Mouse (Mus musculus) CH12.LX (cell line): ENCODE data around the gene Fancm. TPM values are rescaled to one million over a fixed set of nuclear protein-coding genes. Genes with fewer than 3 reads are reported as not detected.

ENCODE experiments used
- DNase-seq: peaks from one replicate; pipeline ENCODE4 v3.0.0-alpha.2; 2013; ENCODE audit errors: extremely low read depth
- H3K27ac ChIP-seq: 2 replicates; pipeline ENCODE4 v1.5.1; 2012; ENCODE audit warnings: low read depth, mild to moderate bottlenecking, control low read depth, moderate library complexity; ENCODE audit not compliant: insufficient read depth
- H3K27me3 ChIP-seq: replicated peaks from 2 replicates; pipeline ENCODE3; 2012; ENCODE audit warnings: inconsistent platforms
- H3K36me3 ChIP-seq, 2 experiments: replicated peaks in 1 of 2; 2 replicates each; pipeline versions ENCODE3 to v1.6.1; 2012; ENCODE audit warnings: inconsistent platforms in 1 of 2, low read length in 1 of 2, mild to moderate bottlenecking in 1 of 2, mixed read lengths in 1 of 2, moderate library complexity in 1 of 2; ENCODE audit not compliant: control insufficient read depth in 1 of 2, insufficient read depth in 1 of 2
- H3K4me1 ChIP-seq, 2 experiments: 2 replicates each; pipeline ENCODE4 v1.6.1; 2012; ENCODE audit warnings: inconsistent platforms in 1 of 2, moderate library complexity in 1 of 2; ENCODE audit not compliant: insufficient read depth in 2 of 2, control insufficient read depth in 1 of 2
- H3K4me2 ChIP-seq: 2 replicates; pipeline ENCODE4 v1.6.1; 2012; ENCODE audit warnings: low read depth, mild to moderate bottlenecking, control low read depth; ENCODE audit not compliant: poor library complexity, insufficient read depth, severe bottlenecking
- H3K4me3 ChIP-seq, 3 experiments: fragments of 150-350 bp in 1 of 3; sonication (generic) in 1 of 3; replicated peaks in 1 of 3; 2 replicates each; pipeline versions ENCODE3 to v1.5.1; 2011 to 2012; ENCODE audit warnings: low read depth in 2 of 3, low read length in 2 of 3, mild to moderate bottlenecking in 2 of 3, moderate library complexity in 2 of 3, control low read depth in 1 of 3, improper control_type of control experiment in 1 of 3, inconsistent platforms in 1 of 3, mixed read lengths in 1 of 3; ENCODE audit not compliant: poor library complexity in 1 of 3
- H3K79me2 ChIP-seq: replicated peaks from 2 replicates; pipeline ENCODE4 v1.6.1; 2012; ENCODE audit warnings: mild to moderate bottlenecking, moderate library complexity; ENCODE audit not compliant: control insufficient read depth, poor library complexity, insufficient read depth, severe bottlenecking; ENCODE audit errors: extremely low read depth
- H3K9ac ChIP-seq: 2 replicates; pipeline ENCODE4 v1.6.1; 2012; ENCODE audit warnings: low read depth, mild to moderate bottlenecking, control low read depth, moderate library complexity; ENCODE audit not compliant: insufficient read depth
- H3K9me3 ChIP-seq: replicated peaks from 2 replicates; pipeline ENCODE3; 2012; ENCODE audit warnings: low read length, inconsistent platforms, mixed read lengths
- BHLHE40 ChIP-seq: IDR thresholded peaks from 2 replicates; pipeline ENCODE4 v1.6.1; 2011; ENCODE audit warnings: mild to moderate bottlenecking, low read depth, low read length, improper control_type of control experiment
- CHD1 ChIP-seq: IDR thresholded peaks from 2 replicates; pipeline ENCODE4 v1.6.1; 2012; ENCODE audit warnings: low read depth, low read length, improper control_type of control experiment, inconsistent platforms
- CHD2 ChIP-seq: IDR thresholded peaks from 2 replicates; pipeline ENCODE4 v1.6.1; 2011; ENCODE audit warnings: low read length, improper control_type of control experiment
- CTCF ChIP-seq, 2 experiments: IDR thresholded peaks in 1 of 2; conservative IDR thresholded peaks in 1 of 2; 2 replicates each; pipeline ENCODE4 v1.5.1; 2011 to 2012; ENCODE audit warnings: low read depth in 2 of 2, low read length in 2 of 2, improper control_type of control experiment in 1 of 2, inconsistent platforms in 1 of 2, mild to moderate bottlenecking in 1 of 2, moderate library complexity in 1 of 2
- E2F4 ChIP-seq: IDR thresholded peaks from 2 replicates; pipeline ENCODE4 v1.6.1; 2011; ENCODE audit warnings: low read depth, low read length, improper control_type of control experiment; ENCODE audit not compliant: insufficient replicate concordance
- ELF1 ChIP-seq: IDR thresholded peaks from 2 replicates; pipeline ENCODE4 v1.6.1; 2014; ENCODE audit warnings: low read depth, mild to moderate bottlenecking, inconsistent platforms, low read length, improper control_type of control experiment
- EP300 ChIP-seq: IDR thresholded peaks from 2 replicates; pipeline ENCODE4 v1.6.1; 2011; ENCODE audit warnings: low read length, improper control_type of control experiment
- ETS1 ChIP-seq: conservative IDR thresholded peaks from 2 replicates; pipeline ENCODE4 v1.6.1; 2012; ENCODE audit warnings: low read depth, mild to moderate bottlenecking, inconsistent platforms, low read length, improper control_type of control experiment, moderate library complexity
- GABPA ChIP-seq: IDR thresholded peaks from 2 replicates; pipeline ENCODE4 v1.6.1; 2012; ENCODE audit warnings: low read depth, low read length, improper control_type of control experiment, inconsistent platforms; ENCODE audit not compliant: insufficient replicate concordance
- HCFC1 ChIP-seq: IDR thresholded peaks from 2 replicates; pipeline ENCODE4 v1.6.1; 2012; ENCODE audit warnings: low read depth, mild to moderate bottlenecking, inconsistent platforms, low read length, improper control_type of control experiment
- IRF4 ChIP-seq: IDR thresholded peaks from 2 replicates; pipeline ENCODE4 v1.6.1; 2014; ENCODE audit warnings: low read depth, mild to moderate bottlenecking, inconsistent platforms, low read length, improper control_type of control experiment
- JUN ChIP-seq: IDR thresholded peaks from 2 replicates; pipeline ENCODE4 v1.6.1; 2011; ENCODE audit warnings: low read depth, mild to moderate bottlenecking, low read length, improper control_type of control experiment, moderate library complexity; ENCODE audit not compliant: insufficient read depth
- JUND ChIP-seq: conservative IDR thresholded peaks from 2 replicates; pipeline ENCODE4 v1.6.1; 2011; ENCODE audit warnings: low read depth, low read length, improper control_type of control experiment
- KAT2A ChIP-seq: IDR thresholded peaks from 2 replicates; pipeline ENCODE4 v1.6.1; 2012; ENCODE audit warnings: low read length, improper control_type of control experiment, inconsistent platforms; ENCODE audit not compliant: insufficient replicate concordance
- MAFK ChIP-seq: IDR thresholded peaks from 2 replicates; pipeline ENCODE4 v1.6.1; 2011; ENCODE audit warnings: low read length, improper control_type of control experiment; ENCODE audit not compliant: insufficient replicate concordance
- MAX ChIP-seq: IDR thresholded peaks from 2 replicates; pipeline ENCODE4 v1.6.1; 2011; ENCODE audit warnings: low read length, improper control_type of control experiment
- MAZ ChIP-seq: IDR thresholded peaks from 2 replicates; pipeline ENCODE4 v1.6.1; 2012; ENCODE audit warnings: low read depth, mild to moderate bottlenecking, inconsistent platforms, low read length, improper control_type of control experiment, moderate library complexity
- MEF2A ChIP-seq: IDR thresholded peaks from 2 replicates; pipeline ENCODE4 v1.6.1; 2014; ENCODE audit warnings: low read depth, mild to moderate bottlenecking, inconsistent platforms, low read length, improper control_type of control experiment, borderline replicate concordance
- MXI1 ChIP-seq: IDR thresholded peaks from 2 replicates; pipeline ENCODE4 v1.6.1; 2011; ENCODE audit warnings: mild to moderate bottlenecking, low read depth, low read length, improper control_type of control experiment
- MYC ChIP-seq: IDR thresholded peaks from 2 replicates; pipeline ENCODE4 v1.6.1; 2011; ENCODE audit warnings: low read depth, mild to moderate bottlenecking, improper control_type of control experiment, low read length
- NELFE ChIP-seq: IDR thresholded peaks from 2 replicates; pipeline ENCODE4 v1.6.1; 2011; ENCODE audit warnings: low read depth, low read length, improper control_type of control experiment
- NRF1 ChIP-seq: IDR thresholded peaks from 2 replicates; pipeline ENCODE4 v1.6.1; 2014; ENCODE audit warnings: low read depth, mild to moderate bottlenecking, inconsistent platforms, low read length, improper control_type of control experiment, moderate library complexity
- PAX5 ChIP-seq: IDR thresholded peaks from 2 replicates; pipeline ENCODE4 v1.6.1; 2012; ENCODE audit warnings: low read length, inconsistent platforms, mixed read lengths
- POLR2A ChIP-seq: IDR thresholded peaks from 2 replicates; pipeline ENCODE4 v1.6.1; 2011; ENCODE audit warnings: low read depth, mild to moderate bottlenecking, improper control_type of control experiment, low read length
- POLR2AphosphoS2 ChIP-seq: IDR thresholded peaks from 2 replicates; pipeline ENCODE4 v1.6.1; 2011; ENCODE audit warnings: low read depth, low read length, improper control_type of control experiment
- RAD21 ChIP-seq: IDR thresholded peaks from 2 replicates; pipeline ENCODE4 v1.6.1; 2011; ENCODE audit warnings: low read depth, mild to moderate bottlenecking, low read length, improper control_type of control experiment, moderate library complexity
- RCOR1 ChIP-seq: conservative IDR thresholded peaks from 2 replicates; pipeline ENCODE4 v1.6.1; 2012; ENCODE audit warnings: low read depth, mild to moderate bottlenecking, inconsistent platforms, low read length, improper control_type of control experiment
- SIN3A ChIP-seq: IDR thresholded peaks from 2 replicates; pipeline ENCODE4 v1.6.1; 2012; ENCODE audit warnings: low read length, improper control_type of control experiment, inconsistent platforms
- SMC3 ChIP-seq: IDR thresholded peaks from 2 replicates; pipeline ENCODE4 v1.6.1; 2011; ENCODE audit warnings: low read depth, low read length, improper control_type of control experiment
- TBP ChIP-seq: conservative IDR thresholded peaks from 2 replicates; pipeline ENCODE4 v1.6.1; 2011; ENCODE audit warnings: low read depth, low read length, improper control_type of control experiment
- TCF12 ChIP-seq: IDR thresholded peaks from 2 replicates; pipeline ENCODE4 v1.6.1; 2014; ENCODE audit warnings: low read depth, mild to moderate bottlenecking, inconsistent platforms, low read length, improper control_type of control experiment
- UBTF ChIP-seq: IDR thresholded peaks from 2 replicates; pipeline ENCODE4 v1.6.1; 2012; ENCODE audit warnings: low read depth, mild to moderate bottlenecking, inconsistent platforms, low read length, improper control_type of control experiment, moderate library complexity
- USF1 ChIP-seq: IDR thresholded peaks from 2 replicates; pipeline ENCODE4 v1.6.1; 2014; ENCODE audit warnings: low read depth, mild to moderate bottlenecking, inconsistent platforms, low read length, improper control_type of control experiment
- USF2 ChIP-seq: conservative IDR thresholded peaks from 2 replicates; pipeline ENCODE4 v1.6.1; 2011; ENCODE audit warnings: low read depth, low read length, improper control_type of control experiment
- ZC3H11A ChIP-seq: IDR thresholded peaks from 2 replicates; pipeline ENCODE4 v1.6.1; 2012; ENCODE audit warnings: low read depth, mild to moderate bottlenecking, inconsistent platforms, low read length, improper control_type of control experiment
- ZKSCAN1 ChIP-seq: IDR thresholded peaks from 2 replicates; pipeline ENCODE4 v1.6.1; 2012; ENCODE audit warnings: low read depth, inconsistent platforms, low read length, improper control_type of control experiment, borderline replicate concordance
- ZMIZ1 ChIP-seq: IDR thresholded peaks from 2 replicates; pipeline ENCODE4 v1.6.1; 2012; ENCODE audit warnings: low read depth, mild to moderate bottlenecking, inconsistent platforms, low read length, improper control_type of control experiment
- ZNF384 ChIP-seq: IDR thresholded peaks from 2 replicates; pipeline ENCODE4 v1.6.1; 2012; ENCODE audit warnings: low read depth, low read length, improper control_type of control experiment, inconsistent platforms
- dilution Hi-C: fragments of 300-500 bp; cut with MboI; formaldehyde crosslinking; loops from 2 replicates; pipeline ENCODE4 v1.14.3; 2020; ENCODE audit warnings: low sequenced_read_pairs; ENCODE audit not compliant: extremely low pct_unique_long_range_greater_than_20kb, extremely low pct_ligation_motif_present
- in situ Hi-C: fragments of 300-500 bp; cut with MboI; formaldehyde crosslinking; loops from 3 replicates; pipeline ENCODE4 v1.14.3; 2019; ENCODE audit warnings: low sequenced_read_pairs, low pct_ligation_motif_present, low pct_unique_long_range_greater_than_20kb, mixed read lengths
- polyA plus RNA-seq: library from polyadenylated mRNA; unstranded; fragments of >175 nt; gene quantifications from 2 replicates; pipeline ENCODE4 v1.2.1, GENCODE M21; 2012; ENCODE audit warnings: low read depth; ENCODE audit not compliant: insufficient read length
- total RNA-seq, 2 experiments: library from RNA; depleted of rRNA; stranded (reverse); fragments of 300-350 nt in 1 of 2; fragments of >200 nt in 1 of 2; gene quantifications; 2 replicates each; pipeline ENCODE4 v1.2.3; 2012 to 2014

Fancm gene
- total and polyA plus RNA-seq, 3 experiments = 13.3 to 15.4 (median 13.7) TPM

DNA sequence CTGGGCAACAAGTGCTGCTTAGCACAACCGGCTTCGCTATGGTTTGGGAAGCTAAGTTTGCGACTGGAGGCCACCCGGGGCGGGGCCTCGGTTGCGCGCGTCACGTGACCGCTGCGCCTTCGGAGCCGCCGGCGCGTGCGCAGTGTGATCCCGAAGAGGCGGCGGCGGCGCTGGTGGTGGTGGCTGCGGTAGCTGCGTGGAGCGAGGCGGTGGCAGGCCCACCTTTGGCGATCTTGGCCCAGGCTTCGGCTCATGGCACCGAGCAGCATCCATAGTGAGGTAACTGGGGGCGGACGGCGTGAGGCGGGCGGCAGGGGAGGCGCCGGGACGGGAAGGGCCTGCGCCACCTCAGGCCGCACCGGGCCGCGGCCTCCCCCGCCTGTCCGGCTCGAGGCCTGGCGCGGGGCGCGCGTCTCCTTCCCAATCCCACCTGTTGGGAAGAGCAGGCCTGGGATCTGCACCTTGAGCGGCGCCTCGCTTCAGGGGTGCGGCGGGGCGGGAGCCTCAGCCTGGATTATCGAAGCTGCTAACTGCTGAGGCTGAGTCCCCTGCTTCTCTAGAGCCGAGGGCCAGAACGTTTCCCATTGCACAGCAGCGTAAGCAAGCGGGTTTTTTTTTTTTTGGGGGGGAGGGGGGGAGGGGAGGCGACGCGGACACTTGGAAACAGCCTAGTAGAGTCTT, 39.1 kb upstream of the Fancm start, which contains the start of gene Prpf39:
Prpf39 (plus strand) TSS at position 144 of the 681 bp plus-strand sequence.
- TF ChIP-seq ZC3H11A = no peak
- TF ChIP-seq ELF1 = no peak
- no peak for TF ChIP-seq EP300
- no peak for TF ChIP-seq ZKSCAN1
- no peak for TF ChIP-seq GABPA
- peak; percentile 99 for TF ChIP-seq USF1
- TF ChIP-seq POLR2A = peak; percentile 91
- no peak for TF ChIP-seq SMC3
- TF ChIP-seq TCF12 = peak; percentile 87
- TF ChIP-seq KAT2A = no peak
- TF ChIP-seq MEF2A = no peak
- TF ChIP-seq SIN3A = no peak
- peak; percentile 67 for TF ChIP-seq NELFE
- peak; percentile 64; the same call in 1 of the 2 replicates for TF ChIP-seq POLR2AphosphoS2
- TF ChIP-seq PAX5 = no peak
- no peak for TF ChIP-seq RAD21
- TF ChIP-seq CHD1 = no peak
- TF ChIP-seq USF2 = peak; percentile 97
- no peak; the same call in 1 of the 2 replicates for TF ChIP-seq CHD2
- no peak for TF ChIP-seq ZMIZ1
- no peak for TF ChIP-seq MAZ
- TF ChIP-seq MAX = peak; percentile 96
- no peak for TF ChIP-seq MYC
- TF ChIP-seq CTCF (conservative IDR thresholded peaks at IDR 0.05 in 1 of 2, IDR thresholded peaks at IDR 0.05 in 1 of 2; ENCODE audit: low read depth in 2 of 2, low read length in 2 of 2) = no peak
- TF ChIP-seq JUN = no peak
- no peak for TF ChIP-seq IRF4
- no peak for TF ChIP-seq UBTF
- no peak; the same call in 1 of the 2 replicates for TF ChIP-seq MXI1
- no peak for TF ChIP-seq E2F4
- peak; percentile 98 for TF ChIP-seq NRF1
- peak; percentile 92 for TF ChIP-seq BHLHE40
- TF ChIP-seq ZNF384 = peak; percentile 95
- TF ChIP-seq MAFK = no peak
- TF ChIP-seq RCOR1 = no peak
- no peak for TF ChIP-seq ETS1
- TF ChIP-seq JUND = no peak
- peak; percentile 28; the same call in 1 of the 2 replicates for TF ChIP-seq HCFC1
- peak; percentile 72; the same call in 1 of the 2 replicates for TF ChIP-seq TBP
- no peaks in the 10 kb centered on the region for H3K9me3 ChIP-seq
- peak within 1 kb of the TSS; percentile 95 for H3K4me2 ChIP-seq
- peak within 1 kb of the TSS; percentile 80 for H3K27ac ChIP-seq
- no peaks in the 10 kb centered on the region for H3K27me3 ChIP-seq
- H3K36me3 ChIP-seq = peaks cover 0 to 16% of the 10 kb centered on the region in 2 experiments
- in situ Hi-C loops (no loop called here), dilution Hi-C loops (no loop called here)
- H3K4me1 ChIP-seq = peaks cover 0 to 21% of the 10 kb centered on the region in 2 experiments; a peak in 2 of 4 replicates
- H3K79me2 ChIP-seq = peaks cover 44% of the 10 kb centered on the region
- peak within 1 kb of the TSS; percentile 78 to 99 (median 85) for H3K4me3 ChIP-seq
- peak; percentile 87 for DNase-seq
- peak within 1 kb of the TSS; percentile 86 for H3K9ac ChIP-seq
